Mouse (Mus musculus) MEL (cell line): Measurements from ENCODE around the gene Magi3.

ENCODE experiments used
- CHD1 ChIP-seq: IDR thresholded peaks from 2 replicates; pipeline ENCODE4 v1.6.1; 2012; ENCODE audit warnings: low read depth, mild to moderate bottlenecking, inconsistent platforms, low read length, improper control_type of control experiment
- CTCF ChIP-seq, 3 experiments: IDR thresholded peaks in 2 of 3; conservative IDR thresholded peaks in 1 of 3; 2 replicates each; pipeline ENCODE4 v1.5.1; 2011 to 2012; ENCODE audit warnings: low read length in 3 of 3, low read depth in 2 of 3, mild to moderate bottlenecking in 2 of 3, improper control_type of control experiment in 1 of 3, inconsistent platforms in 1 of 3, mixed read lengths in 1 of 3, moderate library complexity in 1 of 3; ENCODE audit not compliant: control insufficient read depth in 1 of 3, insufficient read depth in 1 of 3, poor library complexity in 1 of 3, severe bottlenecking in 1 of 3
- EP300 ChIP-seq, 2 experiments: IDR thresholded peaks; 2 replicates each; pipeline ENCODE4 v1.6.1; 2011; ENCODE audit warnings: improper control_type of control experiment in 2 of 2, low read length in 2 of 2, low read depth in 1 of 2, mild to moderate bottlenecking in 1 of 2
- HCFC1 ChIP-seq: IDR thresholded peaks from 2 replicates; pipeline ENCODE4 v1.6.1; 2012; ENCODE audit warnings: low read depth, mild to moderate bottlenecking, inconsistent platforms, low read length, improper control_type of control experiment, moderate library complexity
- MAZ ChIP-seq: IDR thresholded peaks from 2 replicates; pipeline ENCODE4 v1.6.1; 2012; ENCODE audit warnings: low read depth, mild to moderate bottlenecking, inconsistent platforms, low read length, improper control_type of control experiment
- MEF2A ChIP-seq: IDR thresholded peaks from 2 replicates; pipeline ENCODE4 v1.6.1; 2014; ENCODE audit warnings: low read depth, mild to moderate bottlenecking, inconsistent platforms, low read length, improper control_type of control experiment; ENCODE audit not compliant: poor library complexity, insufficient replicate concordance, severe bottlenecking; ENCODE audit errors: extremely low read depth
- NRF1 ChIP-seq: IDR thresholded peaks from 2 replicates; pipeline ENCODE4 v1.6.1; 2014; ENCODE audit warnings: low read depth, mild to moderate bottlenecking, inconsistent platforms, low read length, improper control_type of control experiment, moderate library complexity; ENCODE audit not compliant: poor library complexity, insufficient read depth, severe bottlenecking
- POLR2A ChIP-seq, 2 experiments: IDR thresholded peaks; 2 replicates each; pipeline ENCODE4 v1.6.1; 2011 to 2012; ENCODE audit warnings: low read length in 2 of 2, mild to moderate bottlenecking in 2 of 2, control low read depth in 1 of 2, improper control_type of control experiment in 1 of 2, low read depth in 1 of 2, moderate library complexity in 1 of 2; ENCODE audit not compliant: control insufficient read depth in 1 of 2, insufficient read depth in 1 of 2, poor library complexity in 1 of 2
- POLR2AphosphoS5 ChIP-seq: IDR thresholded peaks from 2 replicates; pipeline ENCODE4 v1.6.1; 2012; ENCODE audit warnings: low read depth, borderline replicate concordance, mild to moderate bottlenecking, inconsistent platforms, low read length, moderate library complexity, mixed read lengths
- RAD21 ChIP-seq: IDR thresholded peaks from 2 replicates; pipeline ENCODE4 v1.6.1; 2011; ENCODE audit warnings: mild to moderate bottlenecking, low read depth, low read length, improper control_type of control experiment
- TBP ChIP-seq: IDR thresholded peaks from 2 replicates; pipeline ENCODE4 v1.8.0; 2011; ENCODE audit warnings: low read depth, low read length, improper control_type of control experiment
- USF1 ChIP-seq: IDR thresholded peaks from 2 replicates; pipeline ENCODE4 v1.6.1; 2014; ENCODE audit warnings: low read depth, mild to moderate bottlenecking, inconsistent platforms, low read length, improper control_type of control experiment, moderate library complexity
- ZC3H11A ChIP-seq: IDR thresholded peaks from 2 replicates; pipeline ENCODE4 v1.6.1; 2012; ENCODE audit warnings: low read depth, mild to moderate bottlenecking, inconsistent platforms, low read length, improper control_type of control experiment

GRCm38 (mm10) chr3:104221156-104221555, 982 bp upstream of the Magi3 start:
- no peak for TF ChIP-seq CHD1
- no peak for TF ChIP-seq MEF2A
- TF ChIP-seq HCFC1: no peak
- no peak for TF ChIP-seq EP300 (IDR thresholded peaks at IDR 0.05; ENCODE audit: low read depth in 1 of 2, low read length in 2 of 2)
- no peak for TF ChIP-seq NRF1
- TF ChIP-seq CTCF (IDR thresholded peaks at IDR 0.05 in 2 of 3, conservative IDR thresholded peaks at IDR 0.05 in 1 of 3; ENCODE audit: control insufficient read depth in 1 of 3, insufficient read depth in 1 of 3, low read depth in 2 of 3, low read length in 3 of 3, poor library complexity in 1 of 3, severe bottlenecking in 1 of 3): no peak
- TF ChIP-seq POLR2AphosphoS5: no peak
- TF ChIP-seq MAZ: no peak
- no peak for TF ChIP-seq POLR2A (IDR thresholded peaks at IDR 0.05; ENCODE audit: control insufficient read depth in 1 of 2, insufficient read depth in 1 of 2, low read depth in 1 of 2, low read length in 2 of 2, poor library complexity in 1 of 2)
- TF ChIP-seq USF1: no peak
- no peak for TF ChIP-seq ZC3H11A
- TF ChIP-seq RAD21: no peak
- TF ChIP-seq TBP: no peak
